Mouse (Mus musculus) brain, adult 2 months (tissue): ENCODE data around the gene Sde2.

Experiments
- DNase-seq: peaks from one replicate; pipeline ENCODE4 v3.0.0; 2011; ENCODE audit warnings: low read depth, low spot score

Sde2 gene

GRCm38 (mm10) chr1:180850316-180851270 is at the start of gene Sde2:
Gene Sde2 (plus strand): TSS chr1:180851127.
- peak; percentile 100 for DNase-seq

DNA sequence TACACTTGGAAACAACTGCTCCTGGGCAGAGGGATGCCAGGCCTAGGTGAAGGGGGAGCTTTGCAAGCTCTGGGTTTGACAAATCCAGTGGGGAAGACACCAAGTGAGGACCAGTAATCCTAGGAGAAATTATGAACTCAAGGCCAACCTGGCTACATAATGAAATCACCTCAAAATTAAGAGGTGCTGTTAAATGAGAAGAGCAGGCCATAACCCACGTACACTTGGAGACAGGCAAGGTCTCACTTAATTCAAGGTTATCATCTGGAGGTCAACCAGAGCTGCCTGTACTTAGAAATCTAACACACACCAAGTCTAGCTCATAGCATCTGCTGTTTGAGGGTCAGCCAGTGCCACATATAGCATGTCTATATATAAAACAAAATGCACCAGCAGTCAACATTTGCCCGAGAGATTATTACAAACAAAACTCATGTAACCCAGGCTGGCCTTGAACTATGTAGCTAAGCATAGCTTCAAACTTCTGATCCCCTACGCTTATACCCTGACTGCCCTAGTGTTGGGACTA is 49.4 kb upstream of the Sde2 start:
- DNase-seq = no peak

DNA sequence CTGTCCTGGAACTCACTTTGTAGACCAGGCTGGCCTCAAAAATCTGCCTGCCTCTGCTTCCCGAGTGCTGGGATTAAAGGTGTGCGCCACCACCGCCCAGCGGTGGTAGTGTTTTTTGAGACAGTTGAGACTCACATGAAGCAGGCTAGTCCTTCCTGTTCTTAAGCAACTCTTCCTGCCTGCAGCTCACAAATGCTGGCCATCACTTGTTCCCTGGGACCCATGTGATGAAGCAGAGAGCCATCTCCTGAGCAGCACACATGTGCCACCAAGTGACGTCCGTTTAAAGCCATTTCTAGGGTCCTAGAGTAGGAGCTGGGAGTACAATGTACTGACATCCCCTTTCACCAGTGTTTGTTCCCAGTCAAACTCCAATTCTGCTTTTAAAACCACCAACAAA is 47.0 kb upstream of the Sde2 start:
- DNase-seq = no peak

DNA sequence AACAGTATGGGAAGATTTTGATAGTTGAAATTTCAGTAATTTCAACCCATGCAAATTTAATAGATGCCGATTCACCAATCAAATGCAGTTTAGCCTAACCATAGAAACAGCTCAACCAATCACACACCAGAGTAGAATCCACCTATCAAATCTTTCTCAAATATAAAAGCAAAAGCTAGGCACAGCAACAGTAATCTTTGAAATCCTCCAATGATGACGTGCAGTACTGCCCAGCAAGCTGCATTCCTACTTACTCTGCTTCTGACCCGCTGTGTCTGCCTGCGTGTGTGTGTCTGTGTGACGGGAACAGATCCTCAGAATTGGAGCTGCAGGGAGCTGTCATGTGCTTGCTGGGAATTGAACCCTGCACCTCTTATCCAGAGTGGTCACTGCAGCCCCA is 42.1 kb upstream of the Sde2 start:
- peak; percentile 61 for DNase-seq

- DNase-seq = peak; percentile 46
Measured at GRCm38 (mm10) chr1:180810976-180811375, 40.0 kb upstream of the Sde2 start.

DNA sequence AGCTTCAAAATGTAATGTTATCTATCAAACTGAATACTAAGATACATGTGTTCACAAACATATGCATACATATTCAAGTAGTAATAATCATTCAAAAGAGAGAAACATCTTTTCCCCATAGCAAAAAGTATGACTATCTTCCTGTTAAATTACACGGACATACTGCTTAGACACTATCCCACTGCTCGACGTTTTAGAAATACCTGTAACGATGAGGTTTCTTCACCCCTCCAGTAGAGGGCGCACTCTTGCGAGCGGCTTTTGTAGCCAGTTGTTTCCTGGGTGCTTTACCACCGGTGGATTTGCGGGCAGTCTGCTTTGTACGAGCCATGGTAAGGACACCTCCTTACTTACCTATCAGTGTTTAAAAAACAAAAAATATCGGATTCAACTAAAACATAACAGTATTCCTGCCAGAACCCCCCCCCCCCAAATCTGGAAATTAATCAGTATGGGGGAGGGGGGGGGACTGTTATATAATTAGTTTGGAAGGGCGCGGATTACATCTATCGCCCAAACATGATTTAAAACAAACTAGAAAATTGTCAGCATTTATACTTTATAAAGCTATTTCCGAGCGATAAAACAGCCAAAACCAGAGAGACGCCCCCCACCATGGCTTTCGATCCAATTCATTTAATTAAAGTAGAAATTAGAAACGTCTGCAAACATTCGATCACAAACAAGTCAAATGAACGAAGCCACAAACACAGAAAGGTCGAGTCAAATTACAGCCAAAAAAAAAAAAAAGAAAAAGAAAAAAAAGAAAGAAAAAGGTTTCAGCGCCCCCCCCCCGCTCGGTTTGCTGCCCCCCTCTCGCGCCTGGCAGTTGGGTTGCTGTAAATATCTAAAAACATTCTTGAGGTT is 39.1 kb upstream of the Sde2 start:
- no peak for DNase-seq

DNA sequence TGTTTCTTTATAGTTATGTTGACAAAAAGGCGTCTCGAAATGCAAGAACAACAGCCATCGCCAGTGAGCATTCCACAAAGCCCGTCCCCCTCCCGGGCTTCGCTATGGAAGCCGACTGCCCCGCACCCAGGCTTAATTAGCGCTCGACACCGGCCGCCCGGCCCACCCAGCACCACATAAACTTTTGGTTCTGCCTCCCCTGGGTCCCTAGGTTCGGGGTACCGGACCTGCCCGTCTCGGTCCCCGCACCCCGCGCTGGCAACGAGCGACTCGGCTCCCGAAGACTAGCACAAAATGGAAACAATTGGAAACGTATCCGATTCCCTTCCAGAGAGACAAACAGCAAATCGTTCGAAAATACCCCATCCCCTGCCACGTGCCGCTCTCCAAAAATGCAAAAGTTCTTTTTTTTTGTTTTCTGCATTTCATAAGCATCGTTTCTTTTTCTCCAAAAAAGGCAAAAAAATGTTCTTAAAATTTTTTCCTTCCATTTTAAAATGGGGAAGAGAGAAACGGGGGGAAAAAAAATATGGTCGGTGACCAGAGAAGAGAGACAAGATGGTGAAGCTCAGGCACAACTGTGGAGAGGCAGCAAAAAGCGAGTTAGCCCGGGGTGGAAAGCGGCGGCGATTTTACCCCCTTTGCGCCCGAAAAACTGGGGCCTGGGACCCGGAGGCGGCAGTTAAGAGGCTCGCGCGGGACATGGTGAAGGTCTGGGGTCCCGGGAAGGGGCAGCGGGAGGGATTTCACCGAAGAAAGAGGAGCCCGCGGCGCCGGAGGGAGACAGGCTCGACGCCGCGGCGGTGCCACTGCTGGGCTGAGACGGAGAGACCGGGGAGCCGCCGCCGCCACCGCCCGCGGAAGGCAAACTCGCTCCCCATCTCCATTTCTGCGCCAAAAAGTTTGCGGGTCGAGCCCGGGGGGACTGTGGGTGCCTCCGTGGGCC is 38.2 kb upstream of the Sde2 start:
- DNase-seq = peak; percentile 66

- peak; percentile 97 for DNase-seq
Measured at GRCm38 (mm10) chr1:180813409-180813884, 37.5 kb upstream of the Sde2 start.

DNA sequence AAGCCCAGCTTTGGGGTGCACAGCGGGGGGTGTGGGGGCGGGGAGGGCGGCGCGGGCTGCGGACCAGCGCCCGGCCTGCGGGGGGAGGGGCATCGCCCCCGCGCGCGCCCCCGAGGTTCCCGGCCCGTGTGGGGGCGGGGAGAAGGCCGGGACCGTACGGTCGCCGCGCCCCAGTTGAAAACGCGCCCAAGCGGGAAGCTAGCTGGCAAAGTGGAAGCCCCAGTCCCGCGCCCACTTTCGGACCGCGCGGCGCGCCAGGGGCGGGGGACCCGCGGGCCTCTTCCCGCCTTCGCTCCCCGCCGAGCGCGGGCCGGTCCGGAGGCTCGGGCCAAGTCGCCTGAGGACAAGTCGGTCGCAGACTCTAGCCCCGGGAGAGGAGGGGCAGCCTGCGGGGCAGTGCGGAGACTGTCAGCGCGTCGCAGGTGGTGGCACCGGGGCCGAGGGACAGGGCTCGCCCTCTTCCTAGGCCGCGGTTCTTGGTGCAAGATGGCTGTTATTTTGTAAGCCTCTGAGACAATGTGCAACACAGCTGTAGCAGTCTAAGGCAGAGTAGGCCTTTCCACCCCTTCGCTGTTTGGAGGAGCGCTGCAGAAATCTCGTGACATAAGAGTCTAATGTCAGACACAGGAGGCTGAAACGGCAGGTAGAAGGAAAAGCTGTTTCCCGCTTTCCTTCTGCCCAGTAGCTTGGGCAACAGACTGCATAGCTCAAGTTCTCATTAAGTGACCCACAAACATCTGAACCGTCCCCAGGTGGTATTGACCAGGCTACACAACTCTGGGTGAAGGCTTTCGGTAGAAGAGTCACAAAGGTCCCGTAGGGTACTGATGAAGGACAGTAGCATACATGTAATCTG is 36.8 kb upstream of the Sde2 start, which contains the start of gene H3f3a:
TSS of gene H3f3a (minus strand) at position 59 of the 856 bp plus-strand sequence.
- DNase-seq = peak; percentile 79

- no peak for DNase-seq
Measured at GRCm38 (mm10) chr1:180815371-180816024, 35.4 kb upstream of the Sde2 start.

DNA sequence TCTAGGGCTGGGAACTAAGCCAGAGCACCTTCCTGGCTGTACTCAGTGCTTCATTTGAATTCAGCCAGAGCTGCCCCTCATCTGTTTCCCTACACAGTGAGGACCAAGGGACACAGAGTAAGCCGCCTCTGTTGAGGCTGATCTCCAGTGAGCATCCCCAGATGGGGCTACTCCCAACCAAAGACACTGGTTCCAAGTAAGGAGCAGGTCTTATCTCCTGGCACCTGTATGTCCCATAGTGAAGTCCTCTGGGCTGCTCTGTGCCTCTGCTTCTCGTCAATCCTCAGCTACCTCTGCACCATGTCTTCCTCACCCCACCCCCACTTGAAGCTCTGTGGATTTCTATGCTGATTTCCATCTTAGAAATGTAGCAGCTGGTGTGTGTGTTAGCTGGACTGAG is 32.9 kb upstream of the Sde2 start:
- no peak for DNase-seq

DNA sequence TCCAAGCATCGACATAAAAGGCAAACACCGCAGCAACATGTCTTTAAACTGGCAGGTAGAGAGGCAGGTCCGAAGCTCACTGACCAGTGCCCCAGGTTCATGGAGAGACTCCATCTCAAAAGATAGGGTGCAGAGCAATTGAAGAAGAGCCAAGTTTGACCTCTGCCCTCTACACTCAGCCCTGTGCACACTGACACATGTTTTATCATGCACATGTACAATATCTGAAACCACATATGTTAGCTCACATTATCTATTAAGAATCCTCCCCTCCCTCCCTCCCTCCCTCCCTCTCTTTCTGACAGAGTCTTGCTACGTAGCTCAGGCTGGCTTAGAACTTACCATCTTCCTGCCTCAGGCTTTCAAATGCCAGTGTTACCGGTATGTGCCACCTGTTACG is 29.8 kb upstream of the Sde2 start:
- DNase-seq = no peak

GRCm38 (mm10) chr1:180822276-180822675 is 28.7 kb upstream of the Sde2 start:
- DNase-seq = no peak

DNA sequence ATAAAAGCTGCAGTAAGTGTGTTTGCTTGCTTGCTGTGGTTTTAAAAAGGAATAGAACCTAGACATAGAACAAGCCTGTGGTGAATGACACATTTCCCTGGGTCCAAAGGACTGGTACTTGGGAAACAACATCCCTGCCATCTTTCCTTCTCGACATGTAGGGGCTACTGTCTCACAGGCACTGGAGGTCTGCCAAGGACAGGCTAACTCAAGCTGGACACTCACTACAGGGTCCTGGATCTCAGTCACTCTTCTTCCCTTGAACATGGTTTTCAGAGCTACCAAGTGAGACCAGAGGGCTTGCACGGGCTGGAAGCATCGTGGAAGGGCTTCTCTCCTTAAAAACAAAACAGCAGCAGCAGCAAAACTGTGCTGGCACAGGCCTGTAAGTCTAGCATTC is 27.2 kb upstream of the Sde2 start:
- DNase-seq = no peak

GRCm38 (mm10) chr1:180824721-180825120 is 26.2 kb upstream of the Sde2 start:
- DNase-seq = no peak

GRCm38 (mm10) chr1:180826634-180827033 is 24.3 kb upstream of the Sde2 start:
- no peak for DNase-seq

DNA sequence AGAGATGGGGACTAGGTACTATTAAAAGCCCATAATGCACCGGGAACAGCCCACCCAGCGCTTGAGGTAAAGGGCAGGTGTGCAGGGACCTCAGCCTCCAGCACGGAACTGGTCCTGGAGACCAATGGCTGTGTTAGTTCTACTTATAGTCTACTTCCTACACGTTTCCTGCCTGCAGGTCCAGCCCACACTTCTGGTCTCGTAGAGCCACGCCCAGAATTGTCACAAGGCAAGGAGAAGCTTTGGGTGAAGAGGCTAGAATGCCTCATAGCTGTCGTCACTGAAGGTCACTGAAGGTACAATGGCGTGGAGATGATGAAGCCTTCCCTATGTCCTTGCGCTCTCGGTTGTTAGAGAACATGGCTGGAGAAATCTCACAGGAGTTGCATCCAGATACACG is 21.2 kb upstream of the Sde2 start:
- DNase-seq = no peak

- no peak for DNase-seq
Measured at GRCm38 (mm10) chr1:180830175-180830574, 20.8 kb upstream of the Sde2 start.

GRCm38 (mm10) chr1:180830588-180831346 is 20.2 kb upstream of the Sde2 start:
- DNase-seq = no peak
